Mouse (Mus musculus): ENCODE measurements around the gene Samd11. TPM values are rescaled to one million over a fixed set of nuclear protein-coding genes. Genes with fewer than 3 reads are reported as not detected.

The Samd11 gene
- polyA plus RNA-seq (2015; fragmentation: Nextera tagmentation; extraction: Ambion mirVana) = 0.83 and 2.2 TPM in 2 replicates

DNA sequence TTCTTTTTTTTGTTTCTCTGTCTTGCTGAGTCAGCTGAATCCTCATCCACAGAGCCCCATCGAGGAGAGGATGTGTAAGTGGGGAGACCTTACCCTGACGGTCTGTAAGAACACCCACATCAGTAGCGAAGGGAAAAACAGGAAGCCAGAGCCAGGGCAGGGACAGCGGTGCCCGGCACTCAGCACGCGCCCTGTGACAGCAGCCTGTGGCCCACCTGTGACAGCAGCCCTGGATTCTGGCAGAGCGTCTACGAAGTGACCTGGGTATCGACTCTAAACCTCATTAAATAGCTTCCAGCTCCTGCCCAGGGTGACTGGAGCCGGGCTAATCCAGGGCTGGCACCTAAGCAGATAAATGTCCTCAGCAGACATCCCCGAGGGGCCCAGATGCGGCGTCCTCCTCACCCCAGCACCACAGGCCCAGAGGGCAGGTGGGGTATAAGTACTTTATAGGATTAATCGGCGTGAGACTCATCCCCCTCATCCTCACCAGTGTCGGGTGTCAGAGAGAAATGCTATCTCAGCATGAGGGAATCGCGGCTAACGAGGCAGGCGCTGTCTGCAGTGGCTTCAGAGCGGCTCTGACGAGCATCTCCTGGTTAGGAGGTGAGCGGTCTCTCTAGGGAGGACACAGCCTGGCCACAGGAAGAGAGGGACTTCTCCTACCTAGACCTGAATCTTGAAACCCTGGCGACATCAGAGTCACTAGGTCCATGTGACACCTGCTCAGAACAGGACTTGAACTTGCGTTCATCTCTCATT, at the start of gene Samd11:
Samd11 (minus strand) TSS at position 580 of the 762 bp plus-strand sequence.
- WGBS = 9% methylated on average over 26 of the region's 26 CpGs
- H3K27me3 ChIP-seq (replicated peaks; ENCODE audit: control insufficient read depth, insufficient read depth, low read length) = peaks cover 23% of the 10 kb centered on the region
- H3K27ac ChIP-seq (ENCODE audit: low read length) = no peak within 1 kb of the TSS

GRCm38 (mm10) chr4:156254361-156255077, 938 bp downstream of the Samd11 start:
- peak overlapping the region; percentile 29 for H3K4me2 ChIP-seq (ENCODE audit: low read length)
- peaks cover 23% of the 10 kb centered on the region for H3K27me3 ChIP-seq (replicated peaks; ENCODE audit: control insufficient read depth, insufficient read depth, low read length)
- no peaks in the 10 kb centered on the region for H3K36me3 ChIP-seq (ENCODE audit: control insufficient read depth, insufficient read depth)
- H3K4me1 ChIP-seq (replicated peaks; ENCODE audit: control insufficient read depth, insufficient read depth, low read length) = peaks cover 10% of the 10 kb centered on the region
- peak; percentile 72; the same call in 1 of the 2 replicates for ATAC-seq
- H3K9me3 ChIP-seq (ENCODE audit: control insufficient read depth, low read length) = no peaks in the 10 kb centered on the region
- 2% methylated on average over 30 of the region's 30 CpGs for WGBS
- H3K4me3 ChIP-seq (replicated peaks; ENCODE audit: low read length) = peak overlapping the region; percentile 24
- H3K9ac ChIP-seq (replicated peaks; ENCODE audit: low read depth, low read length) = no peak overlapping the region
- H3K27ac ChIP-seq (ENCODE audit: low read length) = no peak overlapping the region

More for the DNA sequence above, at the start of gene Samd11:
- peaks cover 10% of the 10 kb centered on the region for H3K4me1 ChIP-seq (replicated peaks; ENCODE audit: control insufficient read depth, insufficient read depth, low read length)
- no peaks in the 10 kb centered on the region for H3K9me3 ChIP-seq (ENCODE audit: control insufficient read depth, low read length)
- H3K4me2 ChIP-seq (ENCODE audit: low read length) = peak within 1 kb of the TSS; percentile 29
- no peaks in the 10 kb centered on the region for H3K36me3 ChIP-seq (ENCODE audit: control insufficient read depth, insufficient read depth)
- no peak within 1 kb of the TSS for H3K9ac ChIP-seq (replicated peaks; ENCODE audit: low read depth, low read length)
- ATAC-seq = peak; percentile 13; the same call in 1 of the 2 replicates
- H3K4me3 ChIP-seq (replicated peaks; ENCODE audit: low read length) = peak within 1 kb of the TSS; percentile 24

- Histone ChIP-seq H3K27me3 (replicated peaks; ENCODE audit: control insufficient read depth, insufficient read depth, low read length) (peaks cover 23% of the 10 kb centered on the region), H3K9me3 (ENCODE audit: control insufficient read depth, low read length) (no peaks in the 10 kb centered on the region), H3K9ac (replicated peaks; ENCODE audit: low read depth, low read length) (no peak overlapping the region), H3K36me3 (ENCODE audit: control insufficient read depth, insufficient read depth) (peaks cover 8% of the 10 kb centered on the region), H3K4me2 (ENCODE audit: low read length) (no peak overlapping the region), H3K4me1 (replicated peaks; ENCODE audit: control insufficient read depth, insufficient read depth, low read length) (peaks cover 10% of the 10 kb centered on the region), H3K4me3 (replicated peaks; ENCODE audit: low read length) (no peak overlapping the region), H3K27ac (ENCODE audit: low read length) (no peak overlapping the region)
- ATAC-seq = no peak
- 47% methylated on average over 7 of the region's 7 CpGs for WGBS
Measured at GRCm38 (mm10) chr4:156253043-156253442, 2.4 kb downstream of the Samd11 start.

GRCm38 (mm10) chr4:156252619-156253018, 2.8 kb downstream of the Samd11 start:
- peaks cover 23% of the 10 kb centered on the region for H3K27me3 ChIP-seq (replicated peaks; ENCODE audit: control insufficient read depth, insufficient read depth, low read length)
- H3K27ac ChIP-seq (ENCODE audit: low read length) = no peak overlapping the region
- no peak overlapping the region for H3K4me3 ChIP-seq (replicated peaks; ENCODE audit: low read length)
- H3K36me3 ChIP-seq (ENCODE audit: control insufficient read depth, insufficient read depth) = peaks cover 10% of the 10 kb centered on the region
- WGBS = 24% methylated on average over 3 of the region's 3 CpGs
- no peaks in the 10 kb centered on the region for H3K9me3 ChIP-seq (ENCODE audit: control insufficient read depth, low read length)
- ATAC-seq = no peak
- H3K4me2 ChIP-seq (ENCODE audit: low read length) = no peak overlapping the region
- no peak overlapping the region for H3K9ac ChIP-seq (replicated peaks; ENCODE audit: low read depth, low read length)
- H3K4me1 ChIP-seq (replicated peaks; ENCODE audit: control insufficient read depth, insufficient read depth, low read length) = peaks cover 10% of the 10 kb centered on the region

DNA sequence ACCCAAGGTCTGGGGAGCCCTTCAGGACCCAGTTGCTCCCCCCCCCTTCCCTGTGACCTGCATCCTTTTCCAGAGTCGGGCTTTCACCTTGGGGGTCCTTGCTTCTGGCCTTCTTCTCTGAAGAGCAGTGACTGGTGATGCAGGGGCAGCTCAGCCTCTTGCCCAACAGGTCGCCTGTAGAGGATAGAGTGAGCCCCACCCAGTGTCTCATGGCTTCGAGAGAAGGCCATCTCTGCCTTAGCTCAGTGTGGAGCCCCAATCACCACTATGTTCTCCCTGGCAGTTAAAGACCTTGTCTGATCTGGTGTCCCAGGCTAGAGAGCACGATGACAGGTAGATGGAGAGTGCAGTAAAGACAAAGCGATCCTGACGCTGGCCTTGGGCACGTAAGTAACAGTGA, 3.3 kb downstream of the Samd11 start:
- no peak overlapping the region for H3K4me3 ChIP-seq (replicated peaks; ENCODE audit: low read length)
- peaks cover 11% of the 10 kb centered on the region for H3K36me3 ChIP-seq (ENCODE audit: control insufficient read depth, insufficient read depth)
- H3K4me1 ChIP-seq (replicated peaks; ENCODE audit: control insufficient read depth, insufficient read depth, low read length) = peaks cover 10% of the 10 kb centered on the region
- H3K27me3 ChIP-seq (replicated peaks; ENCODE audit: control insufficient read depth, insufficient read depth, low read length) = peaks cover 23% of the 10 kb centered on the region
- no peak overlapping the region for H3K9ac ChIP-seq (replicated peaks; ENCODE audit: low read depth, low read length)
- no peak overlapping the region for H3K27ac ChIP-seq (ENCODE audit: low read length)
- no peak for ATAC-seq
- 35% methylated on average over 7 of the region's 7 CpGs for WGBS
- H3K9me3 ChIP-seq (ENCODE audit: control insufficient read depth, low read length) = no peaks in the 10 kb centered on the region
- no peak overlapping the region for H3K4me2 ChIP-seq (ENCODE audit: low read length)

DNA sequence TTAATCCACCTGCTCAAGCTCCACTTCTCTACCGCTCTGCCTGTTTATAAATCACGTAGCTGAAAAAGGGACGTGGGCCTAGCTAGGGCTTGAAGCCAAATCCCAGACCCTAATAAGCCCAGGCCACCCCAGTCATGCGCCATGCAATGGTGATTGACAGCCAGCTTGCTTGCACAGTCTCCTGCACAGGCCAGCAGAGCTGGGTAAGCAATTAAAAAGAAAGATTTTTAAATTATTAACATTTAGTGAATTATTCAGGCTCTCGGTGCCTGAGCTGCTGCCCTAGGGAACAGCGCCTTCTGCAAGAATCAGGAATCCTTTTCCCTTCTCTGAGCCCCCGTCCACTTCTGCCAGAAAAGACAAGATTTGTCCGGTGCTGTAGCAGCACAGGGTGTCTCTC, 4.4 kb downstream of the Samd11 start:
- peaks cover 10% of the 10 kb centered on the region for H3K4me1 ChIP-seq (replicated peaks; ENCODE audit: control insufficient read depth, insufficient read depth, low read length)
- H3K9me3 ChIP-seq (ENCODE audit: control insufficient read depth, low read length) = no peaks in the 10 kb centered on the region
- WGBS = 56% methylated on average over 8 of the region's 8 CpGs
- no peak overlapping the region for H3K27ac ChIP-seq (ENCODE audit: low read length)
- peaks cover 23% of the 10 kb centered on the region for H3K27me3 ChIP-seq (replicated peaks; ENCODE audit: control insufficient read depth, insufficient read depth, low read length)
- H3K36me3 ChIP-seq (ENCODE audit: control insufficient read depth, insufficient read depth) = peaks cover 17% of the 10 kb centered on the region
- H3K4me2 ChIP-seq (ENCODE audit: low read length) = no peak overlapping the region
- no peak overlapping the region for H3K9ac ChIP-seq (replicated peaks; ENCODE audit: low read depth, low read length)
- ATAC-seq = no peak
- H3K4me3 ChIP-seq (replicated peaks; ENCODE audit: low read length) = no peak overlapping the region

GRCm38 (mm10) chr4:156249567-156249966, 5.9 kb downstream of the Samd11 start:
- Histone ChIP-seq H3K27ac (ENCODE audit: low read length) (no peak overlapping the region), H3K36me3 (ENCODE audit: control insufficient read depth, insufficient read depth) (peaks cover 28% of the 10 kb centered on the region), H3K4me2 (ENCODE audit: low read length) (no peak overlapping the region), H3K4me3 (replicated peaks; ENCODE audit: low read length) (no peak overlapping the region), H3K4me1 (replicated peaks; ENCODE audit: control insufficient read depth, insufficient read depth, low read length) (0 out of 2 replicates have a peak, but pooled peaks cover 2% of the 10 kb centered on the region), H3K9me3 (ENCODE audit: control insufficient read depth, low read length) (no peaks in the 10 kb centered on the region), H3K27me3 (replicated peaks; ENCODE audit: control insufficient read depth, insufficient read depth, low read length) (peaks cover 11% of the 10 kb centered on the region), H3K9ac (replicated peaks; ENCODE audit: low read depth, low read length) (no peak overlapping the region)
- ATAC-seq = peak; percentile 4; the same call in 1 of the 2 replicates
- WGBS = 64% methylated on average over 11 of the region's 11 CpGs

DNA sequence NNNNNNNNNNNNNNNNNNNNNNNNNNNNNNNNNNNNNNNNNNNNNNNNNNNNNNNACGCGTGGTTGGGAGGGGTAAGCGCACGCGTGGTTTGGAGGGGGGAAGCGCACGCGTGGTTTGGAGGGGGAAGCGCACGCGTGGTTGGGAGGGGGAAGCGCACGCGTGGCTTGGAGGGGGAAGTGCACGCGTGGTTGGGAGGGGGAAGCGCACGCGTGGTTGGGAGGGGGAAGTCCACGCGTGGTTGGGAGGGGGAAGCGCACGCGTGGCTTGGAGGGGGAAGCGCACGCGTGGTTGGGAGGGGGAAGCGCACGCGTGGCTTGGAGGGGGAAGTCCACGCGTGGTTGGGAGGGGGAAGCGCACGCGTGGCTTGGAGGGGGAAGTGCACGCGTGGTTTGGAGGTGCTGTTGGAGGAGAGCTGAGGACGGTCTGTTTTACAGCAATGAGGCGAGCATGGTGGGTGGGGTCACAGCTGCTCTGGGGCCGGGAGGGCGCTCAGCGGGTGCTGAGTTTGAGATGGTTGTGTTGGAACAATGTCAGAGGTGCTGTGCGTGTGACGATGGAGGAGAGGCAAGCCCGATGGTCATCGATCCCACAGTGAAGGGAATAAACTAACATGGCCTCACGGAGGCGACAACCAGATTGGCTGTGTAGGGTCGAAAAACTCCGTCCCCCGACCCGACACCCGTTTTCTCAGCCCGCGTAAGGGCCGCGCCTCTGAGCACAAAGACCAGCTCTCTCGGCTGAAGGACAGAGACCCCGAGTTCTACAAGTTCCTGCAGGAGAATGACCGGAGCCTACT, 18.6 kb downstream of the Samd11 start:
- no peak for ATAC-seq
- Histone ChIP-seq H3K36me3 (ENCODE audit: control insufficient read depth, insufficient read depth) (peaks cover 20% of the 10 kb centered on the region), H3K27me3 (replicated peaks; ENCODE audit: control insufficient read depth, insufficient read depth, low read length) (no peaks in the 10 kb centered on the region), H3K4me2 (ENCODE audit: low read length) (peak overlapping the region; percentile 49), H3K9ac (replicated peaks; ENCODE audit: low read depth, low read length) (no peak overlapping the region; the same call in 1 of the 2 replicates), H3K4me1 (replicated peaks; ENCODE audit: control insufficient read depth, insufficient read depth, low read length) (peaks cover 16% of the 10 kb centered on the region), H3K9me3 (ENCODE audit: control insufficient read depth, low read length) (no peaks in the 10 kb centered on the region), H3K27ac (ENCODE audit: low read length) (no peak overlapping the region), H3K4me3 (replicated peaks; ENCODE audit: low read length) (peak overlapping the region; percentile 68)
- WGBS = 21% methylated on average over 55 of the region's 60 CpGs

All from forebrain, embryonic 16.5 days (tissue).